Mouse (Mus musculus): ENCODE data around the gene Cacna1b.

GRCm38 (mm10) chr2:24617141-24617540, 145.8 kb downstream of the Cacna1b start:
- TF ChIP-seq CTCF (IDR thresholded peaks at IDR 0.05; ENCODE audit: borderline replicate concordance, extremely low read depth, insufficient read depth, insufficient read length) = no peak
- no peak for TF ChIP-seq POLR2A (IDR thresholded peaks at IDR 0.05; ENCODE audit: borderline replicate concordance, extremely low read depth, insufficient read depth, insufficient read length, poor library complexity, severe bottlenecking)
